Mouse (Mus musculus): Measurements from ENCODE around the gene Myl3.

The Myl3 gene

DNA sequence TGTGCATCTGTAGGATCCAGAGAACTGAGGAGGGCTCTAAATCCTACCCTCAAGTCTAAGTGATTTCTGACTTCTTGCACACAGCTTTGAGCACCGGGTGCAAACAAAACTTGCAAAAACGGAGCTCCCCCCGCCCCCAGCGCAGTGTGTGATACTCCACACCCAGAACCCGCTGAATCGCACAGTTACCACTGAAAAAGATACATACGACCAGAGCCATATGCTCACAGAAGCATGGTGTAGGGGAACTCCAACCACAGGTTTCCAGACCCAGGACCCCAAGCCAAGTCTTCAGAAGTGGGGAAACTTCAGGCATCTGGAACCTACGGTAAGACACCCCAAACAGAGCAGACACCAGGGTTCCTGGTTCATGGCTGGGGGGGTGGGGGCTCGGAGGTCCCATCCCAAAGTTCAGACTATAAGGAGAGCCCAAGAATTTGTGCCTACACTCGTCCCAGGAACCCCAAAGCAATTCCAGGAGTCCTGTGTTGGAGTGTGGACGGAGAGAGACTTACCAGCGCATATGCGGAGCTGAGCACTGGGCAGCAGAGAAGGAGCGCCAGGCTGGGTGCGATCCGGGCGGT lies at the start of gene Myl3:
Gene Myl3 (plus strand): TSS at position 151 of the 584 bp plus-strand sequence.
- no peak for DNase-seq

- DNase-seq = no peak
Observed at GRCm38 (mm10) chr9:110695165-110695755, 46.4 kb upstream of the Myl3 start.

- DNase-seq = no peak
Observed at GRCm38 (mm10) chr9:110696427-110696826, 45.2 kb upstream of the Myl3 start.

DNA sequence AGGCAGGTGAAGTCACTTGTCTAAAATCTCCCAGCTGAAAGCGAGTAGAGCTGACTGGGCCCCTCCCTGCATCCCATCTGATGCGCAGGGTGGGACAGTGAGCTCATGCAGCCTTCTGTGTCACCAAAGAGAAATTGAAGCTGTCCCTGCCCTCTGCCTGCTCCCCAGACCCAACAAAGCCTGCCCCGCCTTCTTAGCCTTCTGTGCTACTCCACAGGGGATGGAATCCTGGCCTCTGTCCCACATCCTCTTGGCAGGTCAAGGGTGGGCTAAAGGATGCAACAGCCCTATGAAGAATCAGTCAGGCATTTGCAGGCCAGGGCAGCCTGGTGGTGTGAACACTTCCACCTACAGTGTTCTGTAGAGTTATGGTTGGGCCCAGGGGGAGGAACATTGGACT lies 44.2 kb upstream of the Myl3 start:
- DNase-seq = peak; percentile 51

DNA sequence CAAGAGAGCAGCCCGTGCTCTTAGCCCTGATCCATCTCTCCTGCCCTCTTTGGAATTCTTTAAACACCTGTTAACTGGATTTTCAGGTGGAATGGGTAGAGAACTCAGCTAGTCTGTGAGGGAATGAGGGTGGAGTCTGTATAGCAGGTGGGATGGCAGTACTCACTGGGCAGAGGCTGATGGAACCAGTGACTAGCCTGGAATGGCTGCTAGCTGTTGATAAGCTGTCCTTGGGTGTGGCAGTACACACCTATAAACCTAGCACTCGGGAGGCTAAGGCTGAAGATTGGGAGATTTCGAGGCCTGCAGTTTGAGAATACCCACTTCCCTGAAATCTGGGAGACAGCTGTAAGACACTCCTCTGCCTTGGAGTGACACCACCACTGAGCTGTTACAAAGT lies 42.1 kb upstream of the Myl3 start:
- no peak for DNase-seq

DNA sequence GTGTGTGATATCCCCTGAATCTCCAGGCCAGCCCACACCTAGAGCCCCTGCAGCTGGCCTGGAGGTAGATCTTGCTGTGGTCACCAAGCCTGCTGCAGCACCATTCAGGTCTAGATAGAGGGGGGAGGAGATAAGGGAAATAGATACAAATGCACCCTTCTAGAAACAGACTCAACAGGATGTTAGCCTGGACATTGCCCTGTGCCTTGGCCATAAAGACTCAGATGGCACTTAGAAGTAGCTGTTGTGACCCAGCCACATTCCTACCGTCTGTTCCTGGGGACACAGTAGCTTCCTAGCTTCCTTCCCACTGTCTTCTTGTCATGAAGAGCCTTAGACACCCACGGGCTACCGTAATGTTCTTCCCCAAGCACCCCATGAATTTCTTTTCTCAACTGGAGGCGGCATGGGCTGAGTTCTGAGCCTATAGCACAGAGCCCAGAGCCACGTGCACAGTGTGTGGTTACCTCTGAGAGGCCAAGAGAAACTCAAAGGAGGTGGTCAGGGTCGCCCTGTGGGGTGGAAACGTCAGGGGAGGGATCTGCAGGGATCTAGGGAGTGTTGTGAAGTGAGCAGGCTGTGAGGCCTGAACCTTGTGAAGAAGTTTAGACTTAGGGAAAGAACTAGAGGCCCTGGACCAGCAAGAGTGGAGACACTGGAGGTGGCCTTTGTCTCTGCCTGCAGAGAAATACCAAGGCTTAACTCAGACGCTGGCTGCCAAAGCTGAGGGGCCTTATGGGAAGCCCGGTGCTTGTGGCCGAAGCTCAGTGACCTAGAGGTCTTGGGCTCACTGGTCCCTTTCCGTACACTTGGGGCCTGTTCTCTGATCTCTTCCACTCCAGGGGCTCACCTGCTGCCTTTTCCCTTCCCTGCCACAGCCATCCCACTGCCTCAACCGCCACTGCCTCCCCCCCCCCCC lies 40.3 kb upstream of the Myl3 start:
- DNase-seq = no peak

- DNase-seq = no peak
Observed at GRCm38 (mm10) chr9:110702848-110703247, 38.8 kb upstream of the Myl3 start.

DNA sequence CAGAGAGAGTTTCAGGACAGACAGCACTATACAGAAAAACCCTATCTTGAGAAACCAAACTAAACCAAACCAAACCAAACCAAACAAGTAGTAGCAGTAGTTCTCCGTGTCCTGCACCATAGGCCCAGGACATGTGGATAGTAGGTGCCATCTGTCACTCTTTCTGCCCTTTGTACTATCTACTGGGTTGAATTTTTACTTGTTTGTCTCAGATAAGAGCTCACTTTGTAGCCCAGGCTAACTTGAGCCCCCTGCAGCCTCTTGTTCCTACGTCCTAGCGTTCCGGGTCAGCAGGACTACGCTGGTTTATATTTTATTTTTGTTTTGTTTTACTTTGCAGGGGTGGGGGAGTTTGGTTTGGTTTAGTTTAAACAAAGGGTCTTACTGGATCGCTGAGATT lies 37.7 kb upstream of the Myl3 start:
- DNase-seq = no peak

DNA sequence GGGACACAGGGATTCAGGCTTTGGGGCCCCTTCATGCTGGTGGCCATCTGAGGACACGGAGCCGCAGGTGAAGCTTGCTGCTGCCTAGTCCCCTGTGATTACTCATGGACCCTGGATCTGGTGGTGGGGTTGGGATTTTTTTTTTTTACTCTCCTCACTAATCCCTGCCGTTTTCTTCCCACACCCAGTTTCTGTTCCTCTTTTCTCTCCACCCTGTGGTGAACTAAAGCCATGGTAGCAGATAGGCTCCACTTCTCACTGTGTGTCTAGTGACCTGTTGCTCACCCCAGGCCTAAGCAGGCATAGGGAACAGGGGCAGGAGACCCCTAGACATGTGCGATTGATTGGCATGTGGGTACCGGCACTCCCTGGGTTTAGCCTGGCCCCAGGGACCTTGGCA lies 34.9 kb upstream of the Myl3 start:
- DNase-seq = no peak

GRCm38 (mm10) chr9:110709640-110710258 lies 31.9 kb upstream of the Myl3 start:
- peak; percentile 92 for DNase-seq

GRCm38 (mm10) chr9:110711532-110711931 lies 30.1 kb upstream of the Myl3 start:
- no peak for DNase-seq

- DNase-seq = no peak
Observed at GRCm38 (mm10) chr9:110711996-110712395, 29.7 kb upstream of the Myl3 start.

- no peak for DNase-seq
Observed at GRCm38 (mm10) chr9:110712545-110712944, 29.1 kb upstream of the Myl3 start.

DNA sequence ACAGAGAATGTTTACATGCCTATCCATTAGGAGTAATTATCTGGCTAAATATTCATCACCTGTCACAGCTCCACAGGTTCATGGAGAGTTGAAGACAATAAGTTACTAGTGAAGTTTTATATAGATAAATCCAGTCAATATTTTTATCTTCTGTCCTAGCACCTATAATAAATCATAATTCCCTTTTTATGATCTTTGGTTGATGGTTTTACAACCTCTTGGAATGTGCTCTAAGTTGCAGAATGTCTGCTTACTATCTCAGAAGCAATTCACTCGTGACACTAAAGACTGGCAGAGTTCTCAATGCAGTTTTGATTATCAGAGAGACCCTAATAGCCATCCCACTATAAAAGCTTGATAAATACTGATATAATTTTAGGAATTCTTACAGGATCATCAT lies 28.3 kb upstream of the Myl3 start:
- DNase-seq = no peak

GRCm38 (mm10) chr9:110715426-110715825 lies 26.2 kb upstream of the Myl3 start:
- DNase-seq = no peak

GRCm38 (mm10) chr9:110716775-110717174 lies 24.9 kb upstream of the Myl3 start:
- peak; percentile 79 for DNase-seq

DNA sequence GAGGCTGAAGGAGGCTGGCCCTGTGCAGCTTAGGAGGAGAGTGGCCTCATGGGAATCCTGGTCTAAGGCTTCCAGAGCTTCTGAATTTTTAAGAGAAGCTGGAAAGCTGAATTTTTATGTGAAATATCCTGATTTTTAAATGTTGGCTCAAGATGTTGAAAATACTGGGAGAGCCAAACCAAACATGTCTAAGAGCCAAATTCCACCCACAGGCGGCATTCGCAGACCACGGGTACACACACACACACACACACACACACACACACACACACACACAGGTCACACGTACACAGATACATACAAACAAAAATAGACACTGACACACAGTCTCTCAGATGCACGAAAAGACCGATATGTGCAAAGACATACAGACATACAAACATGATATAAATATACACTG lies 23.6 kb upstream of the Myl3 start:
- no peak for DNase-seq

- no peak for DNase-seq
Observed at GRCm38 (mm10) chr9:110718810-110719209, 22.9 kb upstream of the Myl3 start.

GRCm38 (mm10) chr9:110719977-110720376 lies 21.7 kb upstream of the Myl3 start:
- no peak for DNase-seq

DNA sequence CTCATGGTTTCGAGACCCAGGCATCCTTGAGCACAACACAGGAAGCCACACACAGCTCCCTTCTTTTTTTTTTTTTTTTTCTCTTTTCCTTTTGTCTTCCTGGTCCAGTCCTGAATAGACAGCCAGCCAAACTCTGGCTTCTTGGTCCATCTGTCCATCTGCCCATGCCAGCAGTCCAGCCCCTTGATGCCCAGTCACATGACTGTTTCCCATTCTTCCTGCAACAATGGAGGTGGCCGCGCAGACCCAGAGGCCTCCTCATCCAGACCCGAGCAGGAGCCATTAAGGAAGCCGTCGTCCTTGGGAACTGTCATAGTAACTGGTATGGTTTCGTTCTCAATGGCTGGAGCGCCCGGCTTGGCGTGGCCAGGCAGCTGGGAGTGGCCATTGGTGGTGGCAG lies 19.6 kb upstream of the Myl3 start:
- no peak for DNase-seq

DNA sequence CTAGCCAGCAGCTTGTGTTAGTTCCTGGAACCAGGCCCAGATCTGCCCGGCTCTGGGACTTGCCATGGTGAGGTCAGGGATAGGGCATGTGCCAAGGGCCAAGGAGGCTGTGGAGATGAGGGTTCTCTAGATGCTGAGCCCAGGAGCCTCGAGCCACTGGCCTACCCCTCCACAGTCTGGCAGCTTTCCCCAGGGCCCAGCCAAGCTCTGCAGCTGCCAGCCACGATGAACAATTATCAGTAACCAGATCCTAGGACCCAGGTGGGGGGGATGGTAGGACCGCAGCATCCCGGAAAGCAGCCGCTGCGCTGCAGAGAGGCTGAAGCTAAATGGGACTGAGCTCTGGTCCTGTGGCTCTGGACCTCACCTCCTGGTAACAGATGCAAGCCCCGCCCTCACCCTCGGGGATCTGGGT lies 15.9 kb upstream of the Myl3 start:
- DNase-seq = peak; percentile 30

GRCm38 (mm10) chr9:110726867-110727266 lies 14.8 kb upstream of the Myl3 start:
- DNase-seq = no peak

DNA sequence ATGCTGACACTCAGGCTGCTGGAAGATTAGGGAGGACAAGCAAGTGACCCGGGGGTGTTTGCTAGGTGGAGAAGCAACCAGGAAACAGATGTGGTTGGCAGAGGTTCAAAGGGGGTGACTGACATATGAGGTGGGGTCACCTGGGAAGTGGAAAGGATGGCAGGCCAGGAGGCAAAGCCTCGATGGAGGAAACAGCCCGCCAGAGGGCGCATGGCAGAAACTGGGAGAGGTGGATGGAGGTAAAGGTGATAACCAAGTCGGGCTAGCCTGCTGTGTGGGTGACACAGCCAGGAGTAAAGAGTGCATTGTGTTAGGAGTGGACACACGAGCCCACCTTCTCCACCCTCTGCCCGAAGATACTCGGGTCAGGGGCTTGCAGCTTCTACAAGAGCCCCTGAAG lies 11.8 kb upstream of the Myl3 start:
- DNase-seq = peak; percentile 66

- no peak for DNase-seq
Observed at GRCm38 (mm10) chr9:110731859-110732258, 9.8 kb upstream of the Myl3 start.

Measured in lung, postnatal 10 days (tissue).